Mouse (Mus musculus) left cerebral cortex, postnatal 36 days (tissue): ENCODE results near the gene Pkd1. TPM values are rescaled to one million over a fixed set of nuclear protein-coding genes. Genes with fewer than 3 reads are reported as not detected.

Experiments
- DNase-seq, 2 experiments: peaks; one replicate each; pipeline ENCODE4 v3.0.0; 2021 to 2022; ENCODE audit warnings: low spot score in 2 of 2, mixed read lengths in 1 of 2
- intact Hi-C: fragments of 180-260 bp; cut with DNase I; formaldehyde crosslinking; loops from one replicate; pipeline ENCODE4 v1.15.1; 2025
- total RNA-seq, 2 experiments: library from RNA; stranded (reverse); gene quantifications; 2 replicates each; pipeline ENCODE4 v1.2.3; 2021

The Pkd1 gene
- 10 to 100 TPM; 62.7 to 85.4 TPM for total RNA-seq

- DNase-seq, result peak; percentile 97 to 99
- intact Hi-C loops, result loop anchor here (2.0 to 5.0 kb wide), 3 partner anchors 15 to 117 kb away; partner anchors contain the start of genes Nthl1, Rab26, Tsc2 and Zfp598
These were observed at the start of gene Pkd1 for GRCm38 (mm10) chr17:24549618-24550415. Gene Pkd1, plus strand, starts transcription at chr17:24549834.

GRCm38 (mm10) chr17:24502208-24502607, 47.4 kb upstream of the Pkd1 start:
- no peak for DNase-seq
- intact Hi-C loops, result no loop called here

- no peak for DNase-seq
- intact Hi-C loops, result no loop called here
These were observed 45.5 kb upstream of the Pkd1 start for GRCm38 (mm10) chr17:24504085-24504484.

- DNase-seq, result no peak
- intact Hi-C loops, result no loop called here
These were observed 44.2 kb upstream of the Pkd1 start for GRCm38 (mm10) chr17:24505286-24505955.

GRCm38 (mm10) chr17:24506332-24507070, 43.1 kb upstream of the Pkd1 start:
- intact Hi-C loops, result no loop called here
- peak; percentile 81 to 87 for DNase-seq

GRCm38 (mm10) chr17:24507129-24507664, 42.4 kb upstream of the Pkd1 start:
- intact Hi-C loops, result no loop called here
- no peak for DNase-seq

- no peak for DNase-seq
- intact Hi-C loops, result no loop called here
These were observed 41.7 kb upstream of the Pkd1 start for GRCm38 (mm10) chr17:24507806-24508460.

- intact Hi-C loops, result loop anchor here (5.0 kb wide), 1 partner anchor 36 kb away; the partner anchor contains the start of gene Mlst8
- peak; percentile 63 to 66 for DNase-seq
These were observed 36.0 kb upstream of the Pkd1 start for GRCm38 (mm10) chr17:24513609-24514008.

GRCm38 (mm10) chr17:24514270-24515257, 35.1 kb upstream of the Pkd1 start:
- no peak for DNase-seq
- intact Hi-C loops, result loop anchor here (5.0 kb wide), 1 partner anchor 37 kb away; the partner anchor contains the start of gene Mlst8

GRCm38 (mm10) chr17:24520450-24520849, 29.2 kb upstream of the Pkd1 start:
- no peak for DNase-seq

GRCm38 (mm10) chr17:24524734-24525133, 24.9 kb upstream of the Pkd1 start:
- intact Hi-C loops, result no loop called here

More at GRCm38 (mm10) chr17:24520450-24520849, 29.2 kb upstream of the Pkd1 start:
- intact Hi-C loops, result no loop called here

GRCm38 (mm10) chr17:24527315-24527714, 22.3 kb upstream of the Pkd1 start:
- no peak for DNase-seq
- intact Hi-C loops, result no loop called here

More at GRCm38 (mm10) chr17:24524734-24525133, 24.9 kb upstream of the Pkd1 start:
- DNase-seq, result no peak

- DNase-seq, result peak; percentile 90 to 93
- intact Hi-C loops, result no loop called here
These were observed 21.7 kb upstream of the Pkd1 start, which contains the start of gene Traf7 for GRCm38 (mm10) chr17:24527723-24528559. Gene Traf7, minus strand, starts transcription at chr17:24527938.

- DNase-seq, result no peak
- intact Hi-C loops, result no loop called here
These were observed 21.1 kb upstream of the Pkd1 start for GRCm38 (mm10) chr17:24528560-24528918.

- intact Hi-C loops, result no loop called here
- DNase-seq, result peak in 1 of 2 experiments; percentile 37
These were observed 20.6 kb upstream of the Pkd1 start for GRCm38 (mm10) chr17:24529007-24529451.

- intact Hi-C loops, result no loop called here
- no peak for DNase-seq
These were observed 19.8 kb upstream of the Pkd1 start for GRCm38 (mm10) chr17:24529883-24530282.
